Mouse (Mus musculus) mesoderm, embryonic 11.5 days (tissue): ENCODE results near the gene Trim2.

Experiments
- DNase-seq: peaks from one replicate; pipeline ENCODE4 v3.0.0-alpha.2; 2012; ENCODE audit warnings: low read depth, low spot score

The Trim2 gene

DNA sequence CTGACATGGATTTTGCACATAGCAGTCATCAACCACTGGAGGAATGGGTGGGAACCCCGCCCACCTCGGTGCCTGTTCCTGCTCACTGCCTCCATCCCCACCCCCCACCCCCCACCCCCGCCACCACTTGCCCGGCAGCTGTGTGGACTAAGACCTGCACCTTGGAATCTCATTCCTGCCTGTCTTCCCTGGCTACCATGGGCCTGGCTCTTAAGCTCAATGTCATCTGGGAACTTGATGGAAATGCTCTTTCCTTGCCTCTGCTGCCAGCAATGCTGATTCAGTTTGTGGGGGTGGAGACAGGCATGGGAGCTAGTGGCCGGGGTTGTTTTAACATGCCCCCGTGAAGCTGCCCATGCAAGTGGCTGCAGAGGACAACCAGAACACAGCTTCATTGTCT is 17.3 kb upstream of the Trim2 start:
- no peak for DNase-seq

DNA sequence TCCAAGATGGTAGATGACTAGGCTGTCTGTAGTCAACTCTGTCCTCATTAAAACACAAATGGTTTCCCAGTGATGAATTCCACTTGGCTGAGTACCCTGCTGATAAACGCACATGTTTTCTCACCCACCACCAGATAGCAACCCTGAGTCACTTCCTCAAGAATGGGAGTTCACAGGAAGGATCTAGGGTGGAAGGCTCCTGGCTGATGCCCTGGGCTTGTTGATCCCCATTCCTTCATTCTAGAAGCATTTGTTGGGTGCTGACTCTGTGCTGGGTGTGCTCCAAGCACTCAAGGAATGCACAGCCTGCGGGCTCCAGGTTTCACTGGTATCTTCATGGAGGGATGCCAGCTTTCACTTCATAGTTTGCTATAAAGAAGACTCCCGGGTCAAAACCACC is 12.8 kb upstream of the Trim2 start:
- DNase-seq: no peak

DNA sequence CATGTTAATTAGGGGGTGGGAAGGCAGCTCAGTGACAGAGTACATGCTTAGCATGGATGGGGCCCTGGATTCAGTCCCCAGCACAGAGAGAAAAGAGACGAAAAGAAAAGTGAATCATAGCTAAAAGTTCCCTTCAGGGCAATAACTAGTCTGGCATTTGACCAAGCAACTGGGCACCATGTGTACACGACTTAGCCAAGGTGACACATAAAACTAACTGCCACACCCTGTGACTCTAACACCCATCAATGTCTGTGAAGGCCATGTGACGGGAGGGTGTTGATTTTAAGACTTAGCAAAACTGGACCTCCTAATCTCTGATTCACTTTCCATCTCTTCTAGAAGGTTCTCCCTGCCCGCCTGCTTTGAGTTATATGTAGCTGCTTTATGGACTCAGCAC is 12.2 kb upstream of the Trim2 start:
- DNase-seq: no peak

DNA sequence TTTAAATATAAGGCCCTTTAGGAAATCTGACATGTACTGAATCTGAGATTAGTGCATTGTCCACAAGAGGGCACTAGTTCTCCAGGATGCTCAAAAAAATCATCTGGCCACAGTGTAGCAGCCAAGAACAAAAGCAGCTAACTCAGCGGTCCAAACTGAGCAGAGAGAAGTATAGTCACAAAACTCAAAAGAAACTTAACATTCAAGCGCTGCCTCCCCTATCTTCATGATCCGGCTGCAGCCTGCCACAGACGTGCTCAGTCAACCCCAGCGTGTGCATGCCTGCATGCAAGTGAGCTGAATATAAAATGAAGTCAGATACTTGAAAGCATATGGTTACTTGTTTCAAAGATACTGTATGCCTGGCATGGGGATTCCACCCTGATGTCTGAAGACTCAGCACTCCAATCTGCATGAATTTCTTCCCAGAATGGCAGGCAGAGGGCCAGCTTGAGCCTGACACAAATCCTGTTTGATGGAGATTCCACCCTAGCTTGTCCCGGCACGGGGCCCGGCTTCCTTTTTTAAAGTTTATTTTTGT is 8.0 kb upstream of the Trim2 start:
- DNase-seq: peak; percentile 87

DNA sequence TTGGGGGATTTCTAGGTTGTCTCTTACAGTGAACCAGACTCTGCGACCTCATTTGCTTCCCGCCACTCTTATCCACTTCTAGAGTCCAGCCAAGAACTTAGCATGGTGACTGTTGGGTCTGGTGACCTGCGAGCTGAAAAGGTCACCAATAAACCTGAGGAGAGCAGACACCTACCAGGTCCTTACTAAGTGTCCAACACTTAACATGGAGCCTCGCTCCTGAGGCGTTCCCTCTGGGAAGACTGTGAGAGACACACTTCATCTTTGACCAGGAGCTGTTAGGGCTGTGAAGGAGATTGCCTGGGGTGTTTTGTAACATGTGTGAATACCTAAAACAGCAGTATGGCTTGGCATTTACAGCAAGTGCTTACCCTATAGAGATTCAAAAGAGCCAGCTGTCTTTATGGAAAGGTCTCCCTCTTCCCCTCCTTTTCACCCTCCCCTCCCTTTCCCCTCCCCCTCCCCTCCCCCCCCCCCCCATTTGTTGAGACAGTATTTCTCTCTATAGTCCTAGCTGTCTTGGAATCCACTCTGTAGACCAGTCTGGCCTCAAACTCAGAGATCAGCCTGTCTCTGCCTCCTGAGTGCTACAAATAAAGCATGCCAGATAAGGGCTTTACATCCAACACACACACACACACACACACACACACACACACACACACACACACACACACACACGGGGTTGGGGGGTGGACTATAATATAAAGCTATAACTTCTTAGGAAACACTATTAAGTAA is 7.3 kb upstream of the Trim2 start:
- no peak for DNase-seq

DNA sequence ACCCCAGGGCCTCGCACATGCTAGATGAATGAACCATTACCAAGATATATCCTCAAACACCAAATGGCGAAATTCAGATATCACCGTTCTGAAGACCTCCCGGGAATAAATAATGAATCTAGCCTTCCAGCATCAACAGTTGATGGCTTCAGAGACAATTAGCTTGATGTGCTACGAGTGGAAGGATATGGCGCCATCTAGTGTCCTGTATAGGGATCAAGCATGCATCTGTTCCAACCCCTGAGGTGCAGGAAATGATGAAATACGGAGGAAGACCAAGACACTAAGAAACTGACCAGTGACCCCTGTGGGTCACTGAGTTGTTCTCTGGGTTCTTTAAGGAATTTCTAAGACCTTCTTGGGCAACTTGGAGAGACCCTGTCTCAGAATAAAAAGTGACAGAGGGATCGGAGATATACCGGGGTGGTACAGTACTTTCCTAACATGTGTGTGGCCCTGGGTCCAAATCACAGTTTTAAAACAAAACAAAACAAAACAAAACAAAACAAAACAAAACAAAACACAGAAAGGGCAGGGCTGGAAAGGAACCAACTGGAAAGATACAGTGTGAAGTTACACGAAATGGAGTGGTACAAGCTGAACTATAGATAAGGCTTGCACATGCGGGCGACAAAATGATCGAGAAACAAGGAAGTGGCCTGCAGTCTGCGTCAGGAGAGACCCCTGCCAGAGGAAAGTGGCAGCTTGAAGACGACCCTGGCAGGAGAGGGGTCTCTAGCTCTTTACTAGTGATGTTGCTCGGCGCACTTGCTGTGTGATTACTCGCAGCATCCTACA is 6.5 kb upstream of the Trim2 start:
- DNase-seq: peak; percentile 86

DNA sequence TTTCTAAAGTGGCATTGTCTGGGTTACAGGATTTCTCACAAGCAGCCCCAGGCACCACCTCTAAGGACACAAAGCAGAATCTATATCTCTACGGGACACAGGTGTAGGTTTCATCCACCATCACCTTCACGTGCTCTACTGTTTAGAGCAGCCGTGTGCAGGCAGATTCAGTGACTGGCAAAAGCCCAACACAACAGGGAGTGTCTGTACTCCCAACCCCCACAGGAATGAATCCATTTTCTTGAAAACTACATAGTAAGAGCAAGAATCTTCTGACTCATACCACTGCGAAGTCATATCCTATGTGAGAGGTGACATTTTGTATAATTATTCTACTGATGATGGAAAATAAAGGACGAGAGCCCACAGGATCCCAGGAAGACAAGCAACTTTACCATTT is 5.6 kb upstream of the Trim2 start:
- DNase-seq: no peak

DNA sequence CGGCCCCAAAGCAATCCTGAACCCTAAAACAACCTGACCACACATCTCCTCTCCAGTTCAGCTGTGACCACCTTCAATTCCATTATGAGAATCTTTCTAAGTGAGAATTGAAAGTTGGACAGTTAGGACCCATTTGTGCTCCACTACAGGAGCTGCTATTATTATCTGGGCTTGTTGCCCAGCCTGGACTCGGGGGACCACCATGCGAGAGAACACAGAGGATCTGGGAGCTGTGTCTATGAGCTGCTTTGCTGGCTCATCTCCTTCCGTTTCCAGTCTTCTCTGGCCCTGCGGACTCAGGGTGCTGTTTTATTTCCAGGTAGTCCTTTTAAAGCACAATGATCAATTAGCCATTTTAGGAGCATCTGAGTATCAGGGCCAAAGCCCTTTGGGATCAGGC is 839 bp upstream of the Trim2 start:
- no peak for DNase-seq

DNA sequence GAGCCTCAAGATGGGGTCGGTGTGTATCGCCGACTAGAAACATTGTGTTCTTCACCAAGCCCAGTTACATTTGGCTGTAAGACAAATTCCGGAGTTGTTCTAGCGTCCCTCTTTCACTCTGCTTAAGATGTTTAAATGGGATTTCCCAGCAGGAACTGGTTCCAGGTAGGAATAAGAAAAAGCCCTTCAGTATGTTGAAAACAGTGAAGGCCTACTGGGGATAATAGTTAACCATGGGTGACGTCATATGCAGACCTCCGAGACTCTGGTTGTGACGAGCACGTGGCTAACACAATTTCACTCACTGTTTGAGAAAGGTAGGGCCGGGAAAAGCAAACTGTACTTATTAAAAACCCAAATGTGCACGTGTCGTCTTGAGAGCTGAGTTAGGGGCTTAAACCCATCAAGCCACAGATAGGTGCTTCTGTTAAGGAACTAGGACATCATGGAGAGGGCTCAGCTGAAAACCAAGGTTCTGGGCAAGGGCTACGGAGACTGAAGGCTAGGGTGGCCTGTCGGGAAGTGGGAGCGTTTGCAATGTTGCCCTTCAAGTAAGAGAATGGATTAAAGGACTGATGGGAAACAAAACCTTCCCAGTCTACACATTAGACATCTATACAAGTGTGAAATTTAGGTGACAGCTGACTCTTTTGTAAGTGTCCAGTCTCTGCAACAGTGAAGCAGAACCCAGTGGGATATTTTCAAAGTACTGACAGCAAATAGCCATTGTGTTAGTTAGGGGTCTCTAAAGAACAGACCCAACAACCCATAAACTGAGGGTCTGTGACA is 761 bp downstream of the Trim2 start:
- no peak for DNase-seq

DNA sequence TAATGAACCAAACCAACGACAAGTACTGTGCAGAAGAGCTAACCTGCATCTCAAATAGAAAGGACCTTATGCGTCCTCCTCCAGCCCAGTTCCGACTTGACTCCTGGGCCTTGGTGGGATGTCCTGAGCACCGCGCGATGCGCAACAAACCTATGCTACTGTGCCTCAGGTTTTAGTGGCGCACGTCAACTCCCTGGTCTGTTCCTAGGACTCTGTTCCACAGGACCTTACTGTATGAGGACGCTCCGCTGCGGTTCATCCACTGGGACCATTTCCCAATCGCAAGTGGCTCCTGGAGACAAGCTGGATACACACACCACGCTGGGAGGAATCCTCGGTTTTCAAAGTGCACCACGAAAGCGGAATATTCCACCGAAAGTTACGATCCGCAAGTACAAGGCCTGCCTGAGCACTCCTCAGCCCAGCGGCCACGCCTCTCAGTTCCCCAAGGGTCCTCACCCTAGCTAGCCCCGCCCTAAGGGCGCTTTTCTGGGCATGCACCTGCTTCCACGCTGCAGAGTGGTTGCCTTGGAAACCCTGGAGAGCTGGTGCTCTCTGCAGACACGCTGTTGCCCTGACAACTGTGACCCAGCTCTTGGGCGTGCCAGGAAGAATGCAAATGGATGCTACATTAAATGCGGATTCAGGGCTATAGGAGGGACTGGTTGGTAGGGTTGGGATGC is 1.5 kb downstream of the Trim2 start:
- peak; percentile 93 for DNase-seq

DNA sequence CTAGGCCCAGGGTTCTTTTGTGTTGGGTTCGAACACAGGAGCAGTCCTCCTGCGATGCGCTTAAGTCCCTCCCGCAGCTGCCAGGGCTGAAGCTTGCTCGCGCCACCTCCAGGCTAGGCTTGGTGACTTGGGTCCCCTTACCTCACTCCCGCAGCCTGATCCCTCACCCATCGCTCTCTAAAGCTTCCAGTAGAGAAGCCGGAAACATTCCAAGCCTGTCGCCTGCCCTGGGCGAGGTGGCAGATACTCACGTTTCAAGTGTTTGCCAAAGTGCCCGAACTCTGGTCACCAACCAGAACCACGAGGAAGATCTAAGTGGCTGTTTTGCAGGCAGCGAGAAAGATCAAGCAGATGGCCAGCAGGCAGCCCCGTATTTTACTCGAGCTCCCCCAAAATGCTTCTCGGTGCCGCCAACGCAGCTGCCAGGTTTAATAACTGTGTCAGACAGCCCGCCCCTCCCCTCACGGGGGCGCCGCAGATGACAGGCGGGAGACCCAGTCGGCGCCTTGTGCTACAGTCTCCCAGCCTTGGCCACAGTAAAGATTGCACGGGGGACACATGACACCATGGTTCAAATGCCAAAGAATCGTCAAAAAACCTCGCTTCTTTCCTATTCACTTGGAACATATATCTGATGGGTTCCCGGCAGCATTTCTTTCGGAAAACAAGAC is 2.2 kb downstream of the Trim2 start:
- DNase-seq: peak; percentile 59

DNA sequence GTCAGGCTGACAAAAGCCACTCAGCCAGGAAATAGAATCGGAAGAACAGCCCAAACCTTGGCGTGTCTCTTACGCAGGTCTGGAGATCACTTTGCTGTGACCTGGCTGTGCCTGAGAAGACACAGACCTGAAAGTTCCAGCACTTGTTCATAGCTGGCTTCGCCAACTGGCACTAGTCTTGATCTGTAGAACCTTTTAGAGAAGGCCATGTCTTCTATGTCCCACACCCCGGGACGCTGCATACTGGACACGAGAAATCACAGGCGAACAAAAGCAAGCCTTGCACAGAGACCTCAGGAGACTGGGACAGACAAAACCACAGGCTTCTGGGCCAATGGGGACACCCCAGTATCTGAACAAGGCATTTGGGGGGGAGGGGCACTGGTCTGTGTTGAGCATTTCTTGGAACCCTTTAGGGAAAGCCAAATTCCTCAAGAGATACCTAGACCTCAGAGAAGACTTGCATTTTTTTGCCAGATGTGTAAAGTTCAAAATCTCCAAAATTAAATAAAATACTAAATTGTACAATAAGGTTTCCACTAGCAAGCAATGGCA is 3.2 kb downstream of the Trim2 start:
- DNase-seq: no peak

DNA sequence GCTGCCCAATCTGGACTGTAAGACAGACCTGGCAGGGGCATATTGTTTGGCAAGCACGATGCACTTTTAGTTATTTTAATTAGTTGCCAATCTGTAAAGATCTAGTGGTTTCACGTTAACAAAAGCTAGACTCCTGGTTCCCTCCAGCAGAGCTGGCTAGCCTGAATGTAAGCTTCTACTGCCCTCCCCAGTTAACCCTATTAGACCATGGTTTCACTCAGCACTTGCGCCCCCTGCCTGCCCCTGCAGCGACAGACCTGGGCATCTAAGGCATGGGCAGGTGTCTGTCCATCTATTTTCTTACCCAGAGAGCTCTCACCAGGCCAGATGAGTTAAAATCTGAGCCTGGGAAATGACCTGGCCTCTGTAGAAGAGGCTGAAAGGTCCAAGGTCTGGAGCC is 4.4 kb downstream of the Trim2 start:
- DNase-seq: no peak

DNA sequence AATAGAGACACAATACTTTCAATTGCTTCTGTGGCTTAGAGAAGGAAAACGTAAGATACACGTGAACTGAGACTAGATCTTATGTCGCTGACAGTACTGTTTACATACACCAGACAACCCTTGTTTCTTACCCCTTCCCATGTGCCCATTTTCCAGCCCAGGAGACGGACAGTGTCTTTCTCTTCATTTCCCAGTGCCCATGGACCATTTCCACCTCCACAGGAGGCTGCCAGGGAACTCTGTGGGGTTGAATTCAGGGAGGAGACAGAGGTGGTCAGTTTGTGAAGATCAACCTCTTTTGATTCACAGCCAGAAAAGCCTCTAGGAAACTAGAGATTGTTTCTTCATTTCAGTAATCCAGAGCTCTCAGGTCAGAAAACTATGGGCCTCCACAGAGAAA is 5.0 kb downstream of the Trim2 start:
- no peak for DNase-seq

DNA sequence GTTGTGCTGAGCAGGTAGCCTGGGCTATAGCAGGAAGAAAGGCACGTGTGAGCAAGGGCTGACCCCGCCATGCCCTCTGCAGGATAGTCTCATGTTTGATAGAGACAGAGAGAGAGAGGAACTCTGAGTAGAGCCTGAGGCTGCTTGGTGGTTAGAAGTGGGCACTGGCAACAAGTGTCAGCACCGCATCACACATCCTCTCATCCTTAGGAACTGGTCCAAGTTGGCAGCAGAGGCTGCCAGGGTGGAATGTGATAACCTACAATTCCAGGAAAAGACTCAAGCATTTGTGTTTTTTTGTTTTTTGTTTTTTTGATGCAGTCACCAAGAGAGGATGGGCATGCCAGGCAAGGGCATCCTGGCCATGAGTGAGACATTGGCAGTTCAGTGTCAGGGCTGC is 8.5 kb downstream of the Trim2 start:
- DNase-seq: no peak

DNA sequence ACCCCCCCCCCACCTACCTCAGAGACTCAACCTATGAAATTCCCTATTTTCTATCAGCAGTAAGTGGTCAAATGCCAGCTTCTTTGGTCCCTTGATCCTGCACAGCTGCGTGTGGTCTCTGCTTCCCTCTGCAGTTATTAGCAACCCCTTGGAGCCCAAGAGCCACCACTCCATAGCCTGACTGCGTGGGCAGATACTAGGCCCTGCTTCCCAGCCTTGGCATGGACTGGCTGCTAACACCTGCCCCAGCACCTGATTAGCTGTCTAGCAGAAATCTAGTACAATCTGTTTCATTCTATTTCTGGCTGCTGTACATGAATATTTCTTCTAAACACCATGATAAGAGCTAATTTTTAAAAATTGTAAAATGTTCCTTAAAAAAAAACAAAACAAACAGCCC is 10.0 kb downstream of the Trim2 start:
- no peak for DNase-seq

DNA sequence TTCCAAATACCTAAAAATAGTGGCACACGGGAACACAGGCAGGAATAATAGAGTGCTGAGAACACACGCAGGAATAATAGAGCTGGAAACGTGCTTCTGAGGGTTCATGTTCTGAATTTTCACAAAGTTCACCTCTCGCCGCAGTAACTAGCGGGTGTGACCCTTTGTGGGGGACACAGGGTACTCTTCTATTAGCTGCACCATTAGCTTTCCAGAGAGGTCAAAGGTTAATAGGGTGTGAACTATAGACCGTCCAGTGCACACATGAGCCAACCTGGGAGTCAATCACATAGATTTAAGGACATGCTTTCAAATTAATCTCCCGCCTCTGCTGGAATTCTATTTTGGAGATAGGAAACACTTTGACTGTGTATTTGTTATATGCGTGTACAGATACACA is 11.9 kb downstream of the Trim2 start:
- DNase-seq: no peak

DNA sequence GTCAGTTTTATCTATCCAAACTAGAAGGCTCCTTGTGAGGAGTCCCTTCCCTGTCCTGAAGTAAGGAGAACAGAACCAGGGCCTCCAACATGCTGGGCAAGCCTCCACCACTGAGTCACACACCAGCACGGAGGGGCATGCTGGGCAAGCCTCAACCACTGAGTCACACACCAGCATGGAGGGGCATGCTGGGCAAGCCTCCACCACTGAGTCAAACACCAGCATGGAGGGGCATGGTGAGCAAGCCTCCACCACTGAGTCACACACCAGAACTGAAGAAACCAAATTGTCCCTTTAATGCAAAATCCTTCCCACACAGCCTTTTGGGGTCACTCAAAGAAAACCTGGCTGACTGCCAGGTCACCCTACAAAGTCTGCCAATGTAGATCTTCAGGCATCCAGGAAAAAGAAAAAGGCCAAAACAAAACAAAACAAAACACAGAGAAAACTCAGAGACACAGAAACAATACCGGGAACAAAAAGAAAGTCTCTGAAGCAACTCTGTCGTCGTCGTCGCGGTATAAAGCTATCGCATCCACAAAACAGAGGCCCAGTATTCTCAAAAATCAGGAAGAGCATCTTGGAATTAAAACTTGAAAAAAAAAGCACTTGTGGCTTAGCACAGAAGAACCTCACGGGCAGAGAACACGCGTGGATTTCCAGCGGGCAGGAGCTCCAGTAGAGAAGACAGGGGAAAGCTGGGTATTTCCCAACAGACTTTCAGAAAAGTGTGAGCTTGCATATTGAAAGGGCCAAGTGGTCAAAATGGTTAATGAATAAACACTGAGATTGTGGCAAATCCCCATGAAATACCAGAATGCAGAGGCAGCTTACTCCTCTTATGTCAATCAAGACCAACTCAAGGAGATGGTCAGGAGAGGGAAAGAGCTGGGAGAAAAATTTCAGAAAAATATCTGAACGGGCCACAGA is 12.7 kb downstream of the Trim2 start:
- DNase-seq: no peak

DNA sequence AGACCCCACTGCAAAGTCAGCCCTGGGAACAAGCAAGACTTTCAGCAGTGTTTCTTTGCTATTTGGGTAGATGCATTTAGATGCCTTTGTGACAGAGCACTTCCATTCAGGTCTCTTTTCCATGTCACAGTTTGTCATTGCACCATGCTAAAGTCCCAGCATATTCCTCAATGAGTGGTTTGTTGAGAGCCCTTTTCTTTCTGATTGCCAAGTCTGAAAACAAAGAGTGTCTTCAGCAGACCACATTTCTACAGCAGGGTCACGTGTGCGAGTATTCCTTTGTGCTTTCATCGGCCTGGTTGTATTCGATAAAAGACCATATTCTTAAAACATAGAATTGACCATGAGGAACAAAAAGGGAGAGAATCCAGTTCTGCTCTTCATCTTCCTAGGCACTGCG is 14.4 kb downstream of the Trim2 start:
- no peak for DNase-seq

DNA sequence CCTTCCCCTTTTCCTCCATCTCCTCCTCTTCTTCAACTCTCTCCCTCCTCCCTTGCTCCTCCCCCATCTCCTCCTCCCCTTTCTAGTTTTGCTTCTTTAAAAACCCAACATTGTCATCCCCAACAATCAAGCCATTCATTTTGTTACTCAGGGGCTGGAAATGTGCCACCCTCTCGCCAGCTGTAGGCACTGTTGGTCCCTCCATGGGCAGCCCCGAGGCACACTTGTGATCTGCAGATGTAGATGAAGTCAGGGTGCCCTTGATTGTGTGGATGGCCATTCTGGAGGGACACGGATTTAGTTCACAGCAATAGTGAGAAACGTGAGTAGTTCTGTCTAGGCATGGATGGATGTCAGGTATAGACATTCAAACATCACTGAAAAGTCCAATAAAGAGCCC is 17.7 kb downstream of the Trim2 start:
- no peak for DNase-seq
